Mouse (Mus musculus) midbrain, postnatal 0 days (tissue): ENCODE data around the gene Gmnc. TPM values are rescaled to one million over a fixed set of nuclear protein-coding genes. Genes with fewer than 3 reads are reported as not detected.

Source experiments
- ATAC-seq: fragments of 200-750 bp; cut with Nextera tagmentation; 2 replicates; pipeline ENCODE4 v1.8.0; 2017; ENCODE audit warnings: moderate number of reproducible peaks, mild to moderate bottlenecking, moderate TSS enrichment, moderate library complexity; ENCODE audit not compliant: low FRiP score
- DNase-seq: peaks from one replicate; pipeline ENCODE4 v3.0.0-alpha.2; 2015; ENCODE audit warnings: low spot score
- H3K27ac ChIP-seq: fragments of 300-500 bp; sonication (generic); 2 replicates; pipeline ENCODE4 v1.5.1; 2014; ENCODE audit warnings: low read depth, mild to moderate bottlenecking, low read length, mixed read lengths
- H3K27me3 ChIP-seq: fragments of 300-500 bp; sonication (generic); 2 replicates; pipeline ENCODE4 v1.6.1; 2014; ENCODE audit warnings: low read length, control low read depth, mixed read lengths; ENCODE audit not compliant: insufficient read depth
- H3K36me3 ChIP-seq: fragments of 300-500 bp; sonication (generic); 2 replicates; pipeline ENCODE4 v1.6.1; 2014; ENCODE audit warnings: low read length, control low read depth, mixed read lengths; ENCODE audit not compliant: insufficient read depth
- H3K4me1 ChIP-seq: fragments of 300-500 bp; sonication (generic); 2 replicates; pipeline ENCODE4 v1.6.1; 2014; ENCODE audit warnings: mild to moderate bottlenecking, control low read depth, antibody characterized with exemption, low read length, mixed read lengths; ENCODE audit not compliant: insufficient read depth
- H3K4me2 ChIP-seq: fragments of 300-500 bp; sonication (generic); 2 replicates; pipeline ENCODE4 v1.6.1; 2014; ENCODE audit warnings: low read depth, mild to moderate bottlenecking, low read length, mixed read lengths; ENCODE audit not compliant: poor library complexity, severe bottlenecking
- H3K4me3 ChIP-seq: fragments of 300-500 bp; sonication (generic); 2 replicates; pipeline ENCODE4 v1.5.1; 2014; ENCODE audit warnings: low read depth, mild to moderate bottlenecking, low read length, moderate library complexity
- H3K9ac ChIP-seq: fragments of 300-500 bp; sonication (generic); replicated peaks from 2 replicates; pipeline ENCODE4 v1.6.1; 2014; ENCODE audit warnings: mild to moderate bottlenecking, low read length, moderate library complexity, mixed read lengths; ENCODE audit not compliant: poor library complexity, severe bottlenecking
- H3K9me3 ChIP-seq: fragments of 300-500 bp; sonication (generic); 2 replicates; pipeline ENCODE4 v1.6.1; 2016; ENCODE audit warnings: low read length, control low read depth
- CTCF ChIP-seq: IDR thresholded peaks from 2 replicates; pipeline ENCODE4 v1.5.1; 2016; ENCODE audit warnings: antibody characterized with exemption, mild to moderate bottlenecking
- WGBS: fragments of 180-500 bp; shearing (Covaris S2); extraction: QIAGEN DNeasy Blood & Tissue Kit; methylation state at CpG from one replicate; pipeline ENCODE4 v1.1.7; 2014; 5-methylcytosine and 5-hydroxymethylcytosine counted together
- polyA plus RNA-seq: library from polyadenylated mRNA; unstranded; fragments of >200 nt; fragmentation: Nextera tagmentation; extraction: Ambion mirVana; gene quantifications from 2 replicates; pipeline ENCODE4 v1.2.1, GENCODE M21; 2015
- total RNA-seq: library from RNA; depleted of rRNA; stranded (reverse); fragments of >200 nt; gene quantifications from 2 replicates; pipeline ENCODE4 v1.2.3, GENCODE M21; 2014

Gene Gmnc
- total and polyA plus RNA-seq, 2 experiments from 2014 or later: 0.06 to 0.44 TPM

GRCm38 (mm10) chr16:26999563-26999962 lies 8.1 kb upstream of the Gmnc start:
- Histone ChIP-seq H3K27ac (no peak overlapping the region), H3K4me1 (no peaks in the 10 kb centered on the region), H3K36me3 (no peaks in the 10 kb centered on the region), H3K9me3 (no peaks in the 10 kb centered on the region), H3K4me2 (no peak overlapping the region), H3K4me3 (no peak overlapping the region), H3K27me3 (no peaks in the 10 kb centered on the region), H3K9ac (no peak overlapping the region)
- TF ChIP-seq CTCF: no peak
- no peak for ATAC-seq
- WGBS: 15% methylated on average over 2 of the region's 2 CpGs
- DNase-seq: peak; percentile 73

- Histone ChIP-seq H3K36me3 (no peaks in the 10 kb centered on the region), H3K4me1 (no peaks in the 10 kb centered on the region), H3K27ac (no peak overlapping the region), H3K4me2 (no peak overlapping the region), H3K4me3 (no peak overlapping the region), H3K9me3 (no peaks in the 10 kb centered on the region), H3K9ac (no peak overlapping the region), H3K27me3 (no peaks in the 10 kb centered on the region)
- no peak for TF ChIP-seq CTCF
- peak; percentile 54 for DNase-seq
- WGBS: 57% methylated on average over 19 of the region's 19 CpGs
- ATAC-seq: no peak
These were observed 1.8 kb downstream of the Gmnc start for GRCm38 (mm10) chr16:26989415-26990315.

GRCm38 (mm10) chr16:26988188-26988587 lies 3.3 kb downstream of the Gmnc start:
- Histone ChIP-seq H3K27ac (no peak overlapping the region), H3K36me3 (no peaks in the 10 kb centered on the region), H3K9ac (no peak overlapping the region), H3K4me2 (no peak overlapping the region), H3K4me1 (no peaks in the 10 kb centered on the region), H3K9me3 (no peaks in the 10 kb centered on the region), H3K4me3 (no peak overlapping the region), H3K27me3 (no peaks in the 10 kb centered on the region)
- DNase-seq (no peak), ATAC-seq (no peak)
- no peak for TF ChIP-seq CTCF
- WGBS: 95% methylated on average over 1 of the region's 1 CpGs

- 87% methylated on average over 1 of the region's 1 CpGs for WGBS
- Histone ChIP-seq H3K4me1 (no peaks in the 10 kb centered on the region), H3K36me3 (no peaks in the 10 kb centered on the region), H3K4me2 (no peak overlapping the region), H3K9ac (no peak overlapping the region), H3K9me3 (no peaks in the 10 kb centered on the region), H3K4me3 (no peak overlapping the region), H3K27me3 (no peaks in the 10 kb centered on the region), H3K27ac (no peak overlapping the region)
- no peak for ATAC-seq
- peak; percentile 52 for TF ChIP-seq CTCF
- DNase-seq: peak; percentile 12
These were observed 5.7 kb downstream of the Gmnc start for GRCm38 (mm10) chr16:26985796-26986195.

- no peaks in the 10 kb centered on the region for H3K9me3 ChIP-seq
- 36% methylated on average over 3 of the region's 3 CpGs for WGBS
- no peak overlapping the region for H3K4me2 ChIP-seq
- H3K36me3 ChIP-seq: no peaks in the 10 kb centered on the region
- no peaks in the 10 kb centered on the region for H3K4me1 ChIP-seq
- H3K27me3 ChIP-seq: no peaks in the 10 kb centered on the region
- ATAC-seq (no peak), DNase-seq (peak; percentile 16)
- H3K27ac ChIP-seq: no peak overlapping the region
- no peak overlapping the region for H3K4me3 ChIP-seq
- no peak overlapping the region for H3K9ac ChIP-seq
- TF ChIP-seq CTCF: peak; percentile 53
These were observed 9.3 kb downstream of the Gmnc start for GRCm38 (mm10) chr16:26982112-26982511.

GRCm38 (mm10) chr16:26967967-26968366 lies 23.5 kb downstream of the Gmnc start:
- no peaks in the 10 kb centered on the region for H3K27me3 ChIP-seq
- H3K27ac ChIP-seq: no peak overlapping the region
- H3K4me3 ChIP-seq: peak overlapping the region; percentile 52
- TF ChIP-seq CTCF: no peak
- H3K36me3 ChIP-seq: no peaks in the 10 kb centered on the region
- no peaks in the 10 kb centered on the region for H3K9me3 ChIP-seq
- 2% methylated on average over 28 of the region's 28 CpGs for WGBS
- ATAC-seq: peak; percentile 52
- peak; percentile 26 for DNase-seq
- H3K9ac ChIP-seq: peak overlapping the region; percentile 46
- H3K4me1 ChIP-seq: no peaks in the 10 kb centered on the region
- H3K4me2 ChIP-seq: peak overlapping the region; percentile 94
